Mouse (Mus musculus): Measurements from ENCODE around the gene Mybl2. TPM values are rescaled to one million over a fixed set of nuclear protein-coding genes. Genes with fewer than 3 reads are reported as not detected.

Gene Mybl2
- polyA plus RNA-seq, 1 experiment from 2014 or later, result 6.5 TPM

- ATAC-seq (ENCODE audit: low FRiP score), result no peak
- WGBS, result 92% methylated on average over 5 of the region's 5 CpGs
- Histone ChIP-seq H3K4me1 (replicated peaks) (peaks cover 25% of the 10 kb centered on the region), H3K9me3 (no peaks in the 10 kb centered on the region), H3K4me2 (no peak overlapping the region), H3K36me3 (no peaks in the 10 kb centered on the region), H3K9ac (no peak overlapping the region), H3K27me3 (peaks cover 30% of the 10 kb centered on the region), H3K27ac (no peak overlapping the region), H3K4me3 (no peak overlapping the region)
Observed at GRCm38 (mm10) chr2:163123496-163123895, 69.0 kb downstream of the Mybl2 start.

- Histone ChIP-seq H3K4me1 (replicated peaks) (no peaks in the 10 kb centered on the region), H3K36me3 (no peaks in the 10 kb centered on the region), H3K4me3 (no peak overlapping the region), H3K4me2 (no peak overlapping the region), H3K9ac (no peak overlapping the region), H3K27ac (no peak overlapping the region), H3K9me3 (no peaks in the 10 kb centered on the region), H3K27me3 (no peaks in the 10 kb centered on the region)
- ATAC-seq (ENCODE audit: low FRiP score), result no peak
- WGBS, result 85% methylated on average over 5 of the region's 5 CpGs
Observed at GRCm38 (mm10) chr2:163130837-163131236, 76.3 kb downstream of the Mybl2 start.

DNA sequence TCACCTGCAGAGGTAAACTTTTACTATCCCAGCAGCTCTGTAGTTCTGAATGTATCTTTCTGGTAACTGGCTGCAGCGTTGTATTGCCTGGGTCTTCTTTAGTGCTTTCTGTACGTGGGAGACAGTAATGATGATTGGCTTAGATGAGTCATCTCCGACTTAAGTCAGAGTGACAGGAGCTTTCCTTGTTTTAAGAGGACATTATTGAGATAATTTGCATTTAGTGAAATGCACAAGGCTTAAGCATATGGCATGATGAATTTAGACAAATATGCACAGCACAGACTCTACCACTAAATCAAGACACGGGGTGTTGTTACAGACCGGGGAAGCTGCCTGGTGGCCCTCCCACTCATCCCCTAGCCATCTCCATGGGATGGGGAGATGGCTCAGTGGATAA, 77.8 kb downstream of the Mybl2 start:
- ATAC-seq (ENCODE audit: low FRiP score), result no peak
- Histone ChIP-seq H3K4me1 (replicated peaks) (no peaks in the 10 kb centered on the region), H3K4me3 (no peak overlapping the region), H3K4me2 (no peak overlapping the region), H3K9ac (no peak overlapping the region), H3K9me3 (no peaks in the 10 kb centered on the region), H3K27ac (no peak overlapping the region), H3K36me3 (no peaks in the 10 kb centered on the region), H3K27me3 (no peaks in the 10 kb centered on the region)
- 86% methylated on average over 5 of the region's 5 CpGs for WGBS

Small RNA genes within 50 kb of the gene (microRNA-seq; reads per million reads assigned to microRNA genes)
- gene Gm22174, result not detected
- not detected for gene Mir7003

Other genes starting within 250 kb of the Mybl2 start
- 169 and 173 TPM in 2 replicates for gene Srsf6, start 123.2 kb upstream of the Mybl2 start, polyA plus RNA-seq (2015; fragmentation: Nextera tagmentation; extraction: Ambion mirVana)
- gene L3mbtl1, start 111.2 kb upstream of the Mybl2 start, polyA plus RNA-seq (2015; fragmentation: Nextera tagmentation; extraction: Ambion mirVana), result 0.69 and 1.3 TPM in 2 replicates
- gene Sgk2, start 67.4 kb upstream of the Mybl2 start, polyA plus RNA-seq (2015; fragmentation: Nextera tagmentation; extraction: Ambion mirVana), result 0.09 and 0.17 TPM in 2 replicates
- gene Ift52, start 37.3 kb upstream of the Mybl2 start, polyA plus RNA-seq (2015; fragmentation: Nextera tagmentation; extraction: Ambion mirVana), result 41.1 and 43.7 TPM in 2 replicates
- 0.25 TPM in 1 of 2 replicates, not detected in the other for gene Gtsf1l, start 33.2 kb downstream of the Mybl2 start, polyA plus RNA-seq (2015; fragmentation: Nextera tagmentation; extraction: Ambion mirVana)
- 20.6 and 23.5 TPM in 2 replicates for gene Tox2, start 148.4 kb downstream of the Mybl2 start, polyA plus RNA-seq (2015; fragmentation: Nextera tagmentation; extraction: Ambion mirVana)

All from hindbrain, embryonic 13.5 days (tissue).